Mouse (Mus musculus): ENCODE measurements around the gene Oxa1l.

- TF ChIP-seq CTCF (IDR thresholded peaks at IDR 0.05; ENCODE audit: borderline replicate concordance, control insufficient read depth, extremely low read depth, insufficient read depth, low read length, poor library complexity): no peak
- TF ChIP-seq POLR2A (IDR thresholded peaks at IDR 0.05; ENCODE audit: control insufficient read depth, extremely low read depth, insufficient read depth, low read length, poor library complexity): no peak
Observed at GRCm38 (mm10) chr14:54398921-54399382, 38.3 kb downstream of the Oxa1l start.

All from thymus, adult 2 months (tissue).